Mouse (Mus musculus) heart, embryonic 11.5 days (tissue): Measurements from ENCODE around the gene Trim14. TPM values are rescaled to one million over a fixed set of nuclear protein-coding genes. Genes with fewer than 3 reads are reported as not detected.
"Not testable (repeated sequence)": the region's sequence is repeated elsewhere in the genome, so short reads cannot be mapped to it uniquely, and the experiment has no call there.

ENCODE experiments used
- ATAC-seq: fragments of 200-750 bp; cut with Nextera tagmentation; replicated peaks from 2 replicates; pipeline ENCODE4 v1.8.0; 2017; ENCODE audit warnings: moderate library complexity; ENCODE audit not compliant: insufficient number of reproducible peaks, low FRiP score, low TSS enrichment
- H3K27ac ChIP-seq: fragments of 300-500 bp; sonication (generic); 2 replicates; pipeline ENCODE4 v1.5.1; 2014; ENCODE audit warnings: mild to moderate bottlenecking, low read depth, low read length
- H3K27me3 ChIP-seq: fragments of 300-500 bp; sonication (generic); 2 replicates; pipeline ENCODE4 v1.6.1; 2014; ENCODE audit warnings: mild to moderate bottlenecking, low read length, mixed read lengths; ENCODE audit not compliant: control insufficient read depth, insufficient read depth
- H3K36me3 ChIP-seq: fragments of 300-500 bp; sonication (generic); 2 replicates; pipeline ENCODE4 v1.6.1; 2014; ENCODE audit warnings: mild to moderate bottlenecking, low read length, moderate library complexity, mixed read lengths; ENCODE audit not compliant: control insufficient read depth, insufficient read depth
- H3K4me1 ChIP-seq: fragments of 300-500 bp; sonication (generic); 2 replicates; pipeline ENCODE4 v1.6.1; 2014; ENCODE audit warnings: low read length; ENCODE audit not compliant: control insufficient read depth, insufficient read depth
- H3K4me2 ChIP-seq: fragments of 300-500 bp; sonication (generic); 2 replicates; pipeline ENCODE4 v1.6.1; 2014; ENCODE audit warnings: mild to moderate bottlenecking, moderate library complexity
- H3K4me3 ChIP-seq: fragments of 300-500 bp; sonication (generic); 2 replicates; pipeline ENCODE4 v1.5.1; 2014; ENCODE audit warnings: low read depth, low read length
- H3K9ac ChIP-seq: fragments of 300-500 bp; sonication (generic); 2 replicates; pipeline ENCODE4 v1.6.1; 2014; ENCODE audit warnings: mild to moderate bottlenecking, low read depth, low read length, moderate library complexity
- H3K9me3 ChIP-seq: fragments of 300-500 bp; sonication (generic); replicated peaks from 2 replicates; pipeline ENCODE4 v1.6.1; 2016; ENCODE audit warnings: low read length; ENCODE audit not compliant: control insufficient read depth
- WGBS: fragments of 180-500 bp; shearing (Covaris S2); extraction: QIAGEN DNeasy Blood & Tissue Kit; methylation state at CpG from one replicate; pipeline ENCODE4 v1.1.7; 2014; ENCODE audit not compliant: insufficient replicate concordance; 5-methylcytosine and 5-hydroxymethylcytosine counted together
- polyA plus RNA-seq: library from polyadenylated mRNA; unstranded; fragments of >200 nt; fragmentation: Nextera tagmentation; extraction: Ambion mirVana; gene quantifications from 2 replicates; pipeline ENCODE4 v1.2.1, GENCODE M21; 2014

The Trim14 gene
- 0.49 and 1.8 TPM in 2 replicates for polyA plus RNA-seq

GRCm38 (mm10) chr4:46535840-46536361 is at the start of gene Trim14:
Gene Trim14 (minus strand): TSS chr4:46536141.
- Histone ChIP-seq H3K36me3 (no peaks in the 10 kb centered on the region), H3K9me3 (no peaks in the 10 kb centered on the region), H3K27me3 (peaks cover 67% of the 10 kb centered on the region), H3K27ac (no peak within 1 kb of the TSS), H3K4me1 (peaks cover 17% of the 10 kb centered on the region), H3K4me2 (peak within 1 kb of the TSS; percentile 93), H3K4me3 (peak within 1 kb of the TSS; percentile 57), H3K9ac (peak within 1 kb of the TSS; percentile 54)
- under 1% methylated on average over 42 of the region's 46 CpGs for WGBS
- ATAC-seq = peak; percentile 55

GRCm38 (mm10) chr4:46585041-46585810 is 49.3 kb upstream of the Trim14 start:
- no peak for ATAC-seq
- Histone ChIP-seq H3K4me1 (peaks cover 7% of the 10 kb centered on the region), H3K4me3 (no peak overlapping the region), H3K9ac (no peak overlapping the region), H3K36me3 (no peaks in the 10 kb centered on the region), H3K4me2 (no peak overlapping the region), H3K9me3 (0 out of 2 replicates have a peak, but pooled peaks cover 2% of the 10 kb centered on the region), H3K27ac (no peak overlapping the region), H3K27me3 (no peaks in the 10 kb centered on the region; the same call in 1 of the 2 replicates)
- 74% methylated on average over 13 of the region's 13 CpGs for WGBS

- H3K27ac ChIP-seq, ATAC-seq: not testable (repeated sequence)
Measured at GRCm38 (mm10) chr4:46584536-46584935, 48.6 kb upstream of the Trim14 start.

GRCm38 (mm10) chr4:46584084-46584483 is 48.1 kb upstream of the Trim14 start:
- H3K9me3 ChIP-seq, H3K9ac ChIP-seq, H3K4me1 ChIP-seq, H3K4me3 ChIP-seq, H3K36me3 ChIP-seq, H3K27ac ChIP-seq, H3K4me2 ChIP-seq, H3K27me3 ChIP-seq, ATAC-seq: not testable (repeated sequence)
- 93% methylated on average over 2 of the region's 6 CpGs for WGBS

More at GRCm38 (mm10) chr4:46584536-46584935, 48.6 kb upstream of the Trim14 start:
- H3K4me3 ChIP-seq, H3K27me3 ChIP-seq, H3K36me3 ChIP-seq, H3K9me3 ChIP-seq, H3K4me2 ChIP-seq, H3K9ac ChIP-seq, H3K4me1 ChIP-seq: not testable (repeated sequence)
- 72% methylated on average over 3 of the region's 3 CpGs for WGBS

- not testable (repeated sequence) for H3K9ac ChIP-seq, ATAC-seq, H3K9me3 ChIP-seq, H3K27ac ChIP-seq, H3K27me3 ChIP-seq, H3K4me1 ChIP-seq, H3K4me3 ChIP-seq, H3K36me3 ChIP-seq, H3K4me2 ChIP-seq
- 82% methylated on average over 9 of the region's 9 CpGs for WGBS
Measured at GRCm38 (mm10) chr4:46582024-46582423, 46.1 kb upstream of the Trim14 start.

- not testable (repeated sequence) for H3K9me3 ChIP-seq, H3K36me3 ChIP-seq, H3K27ac ChIP-seq, ATAC-seq, H3K4me1 ChIP-seq, H3K4me2 ChIP-seq, H3K9ac ChIP-seq, H3K27me3 ChIP-seq, H3K4me3 ChIP-seq
- WGBS = 87% methylated on average over 22 of the region's 22 CpGs
Measured at GRCm38 (mm10) chr4:46581577-46581976, 45.6 kb upstream of the Trim14 start.

- H3K4me2 ChIP-seq, ATAC-seq, H3K4me3 ChIP-seq, H3K36me3 ChIP-seq, H3K27me3 ChIP-seq, H3K4me1 ChIP-seq, H3K27ac ChIP-seq, H3K9ac ChIP-seq, H3K9me3 ChIP-seq: not testable (repeated sequence)
- 86% methylated on average over 15 of the region's 15 CpGs for WGBS
Measured at GRCm38 (mm10) chr4:46580799-46581243, 44.9 kb upstream of the Trim14 start.

- not testable (repeated sequence) for H3K36me3 ChIP-seq, H3K9ac ChIP-seq, ATAC-seq, H3K4me2 ChIP-seq, H3K27me3 ChIP-seq, H3K4me1 ChIP-seq, H3K9me3 ChIP-seq, H3K4me3 ChIP-seq, H3K27ac ChIP-seq
- WGBS = 85% methylated on average over 8 of the region's 8 CpGs
Measured at GRCm38 (mm10) chr4:46578796-46579346, 42.9 kb upstream of the Trim14 start.
